Mouse (Mus musculus) heart, adult 2 months (tissue): ENCODE data around the gene Ces1e. TPM values are rescaled to one million over a fixed set of nuclear protein-coding genes. Genes with fewer than 3 reads are reported as not detected.

ENCODE experiments used
- DNase-seq, 2 experiments: peaks; one replicate each; pipeline ENCODE4 v3.0.0; 2021
- H3K27ac ChIP-seq: fragments of 200-600 bp; 2 replicates; pipeline ENCODE4 v1.8.1; 2022
- H3K27me3 ChIP-seq: fragments of 200-500 bp; 2 replicates; pipeline ENCODE4 v1.6.1; 2012; ENCODE audit warnings: mild to moderate bottlenecking, low read length, inconsistent platforms, mixed read lengths; ENCODE audit not compliant: control insufficient read depth, insufficient read depth
- H3K36me3 ChIP-seq: fragments of 200-500 bp; 2 replicates; pipeline ENCODE4 v1.6.1; 2012; ENCODE audit warnings: low read length, inconsistent platforms; ENCODE audit not compliant: control insufficient read depth, insufficient read depth
- H3K4me1 ChIP-seq: fragments of 200-500 bp; 2 replicates; pipeline ENCODE4 v1.6.1; 2011; ENCODE audit warnings: low read length; ENCODE audit not compliant: control insufficient read depth, insufficient read depth
- H3K4me3 ChIP-seq: fragments of 200-600 bp; 2 replicates; pipeline ENCODE4 v1.8.1; 2022
- H3K79me2 ChIP-seq: fragments of 200-500 bp; replicated peaks from 2 replicates; pipeline ENCODE4 v1.6.1; 2012; ENCODE audit warnings: mild to moderate bottlenecking, inconsistent platforms, low read length, moderate library complexity, mixed read lengths; ENCODE audit not compliant: control insufficient read depth, insufficient read depth
- H3K9ac ChIP-seq: fragments of 200-500 bp; 2 replicates; pipeline ENCODE4 v1.6.1; 2012; ENCODE audit warnings: low read depth, mild to moderate bottlenecking, control low read depth, inconsistent platforms, low read length, mixed read lengths
- CTCF ChIP-seq: fragments of 200-600 bp; IDR thresholded peaks from 2 replicates; pipeline ENCODE4 v1.8.1; 2022; ENCODE audit warnings: antibody characterized with exemption, mild to moderate bottlenecking, moderate library complexity
- EP300 ChIP-seq: fragments of 200-500 bp; IDR thresholded peaks from 2 replicates; pipeline ENCODE4 v1.6.1; 2011; ENCODE audit warnings: low read depth, low read length, control low read depth; ENCODE audit not compliant: insufficient read depth
- POLR2A ChIP-seq: fragments of 200-500 bp; IDR thresholded peaks from 2 replicates; pipeline ENCODE4 v1.6.1; 2011; ENCODE audit warnings: mild to moderate bottlenecking, low read depth, low read length, control low read depth; ENCODE audit not compliant: insufficient read depth
- WGBS: fragments of 180-500 bp; shearing (Covaris S2); methylation state at CpG from one replicate; pipeline ENCODE4 v1.1.7; 2018; 5-methylcytosine and 5-hydroxymethylcytosine counted together
- intact Hi-C: fragments of 180-260 bp; cut with DNase I; formaldehyde crosslinking; loops from one replicate; pipeline ENCODE4 v1.15.1; 2025
- long read RNA-seq: library from polyadenylated mRNA; stranded (forward); transcript quantifications from one replicate; pipeline ENCODE4 v2.0.0, GENCODE M21; 2021
- polyA plus RNA-seq: library from polyadenylated mRNA; depleted of rRNA; stranded (reverse); fragments of >200 nt; gene quantifications from 2 replicates; pipeline ENCODE4 v1.2.3, GENCODE M21; 2012; rRNA removed
- total RNA-seq, 2 experiments: library from RNA; stranded (reverse); gene quantifications; 2 replicates each; pipeline ENCODE4 v1.2.3; 2021

Gene Ces1e
- total RNA-seq: 1 to 10 TPM in 1 of 2 experiments, under 1 TPM in 1; 0.50 to 1.1 TPM
- 0.84 and 1.8 TPM in 2 replicates for polyA plus RNA-seq
- long read RNA-seq: 0 reads

DNA sequence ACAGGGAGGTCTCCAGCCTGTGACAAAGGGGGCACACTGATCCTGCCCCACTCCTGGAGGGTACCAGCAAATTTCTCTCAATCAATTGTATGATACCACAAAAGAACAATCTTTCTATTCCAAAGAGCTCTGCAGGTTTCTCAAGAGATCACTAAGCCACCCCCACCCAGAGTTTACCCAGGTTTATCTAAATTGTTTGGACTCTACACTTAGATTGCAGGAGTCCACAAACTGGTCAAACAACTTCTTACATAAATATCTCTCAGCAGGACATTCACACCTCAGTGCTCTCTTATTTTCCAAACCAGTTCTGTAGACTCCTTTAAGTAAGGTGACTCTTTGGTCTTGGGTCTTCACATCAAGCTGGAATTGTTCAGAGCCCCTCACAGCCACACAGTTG lies at the start of gene Ces1e:
Ces1e (minus strand) TSS at position 174 of the 400 bp plus-strand sequence.
- no peak for TF ChIP-seq CTCF
- TF ChIP-seq EP300: no peak
- no peak for TF ChIP-seq POLR2A
- Histone ChIP-seq H3K4me1 (no peaks in the 10 kb centered on the region), H3K79me2 (no peaks in the 10 kb centered on the region), H3K9ac (no peak within 1 kb of the TSS), H3K4me3 (no peak within 1 kb of the TSS), H3K27ac (no peak within 1 kb of the TSS), H3K27me3 (no peaks in the 10 kb centered on the region), H3K36me3 (no peaks in the 10 kb centered on the region)
- DNase-seq: no peak
- intact Hi-C loops: no loop called here

DNA sequence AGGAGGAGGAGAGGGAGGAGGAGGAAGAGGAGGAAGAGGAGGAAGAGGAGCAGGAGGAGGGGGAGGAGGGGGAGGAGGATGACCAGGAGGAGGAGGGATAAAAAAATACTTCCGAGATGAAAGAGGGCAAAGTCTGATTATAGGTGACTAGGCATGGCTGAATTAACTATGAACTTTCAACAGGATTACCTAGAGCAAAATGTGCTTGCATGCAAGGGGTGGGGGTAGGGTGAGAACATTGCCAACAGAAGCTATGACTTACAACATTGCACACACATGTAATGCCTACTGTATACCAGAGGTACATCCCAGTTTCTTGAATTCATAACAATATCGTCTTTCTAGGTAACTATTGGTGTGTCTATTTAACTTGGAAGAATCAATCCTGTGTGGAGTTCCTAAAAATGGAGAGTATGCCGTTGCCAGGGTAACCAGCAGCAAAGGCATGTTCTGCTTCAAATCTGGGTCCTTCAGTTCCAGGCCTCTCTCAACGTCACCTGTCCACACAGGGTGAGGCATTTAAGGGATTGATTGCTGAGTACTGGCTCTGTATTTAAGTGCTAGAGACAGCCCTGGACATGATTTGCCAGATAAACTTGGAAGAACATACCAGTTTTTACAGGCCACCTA lies 48.9 kb upstream of the Ces1e start:
- H3K27ac ChIP-seq: no peak overlapping the region
- TF ChIP-seq EP300 (no peak), CTCF (no peak), POLR2A (no peak)
- H3K36me3 ChIP-seq: no peaks in the 10 kb centered on the region
- no peaks in the 10 kb centered on the region for H3K27me3 ChIP-seq
- DNase-seq: no peak
- no peaks in the 10 kb centered on the region for H3K4me1 ChIP-seq
- no peak overlapping the region for H3K4me3 ChIP-seq
- 73% methylated on average over 4 of the region's 4 CpGs for WGBS
- H3K9ac ChIP-seq: no peak overlapping the region
- H3K79me2 ChIP-seq: no peaks in the 10 kb centered on the region
- intact Hi-C loops: no loop called here

- Histone ChIP-seq H3K4me3 (no peak overlapping the region), H3K27me3 (no peaks in the 10 kb centered on the region), H3K36me3 (no peaks in the 10 kb centered on the region), H3K27ac (no peak overlapping the region), H3K79me2 (no peaks in the 10 kb centered on the region), H3K4me1 (no peaks in the 10 kb centered on the region; the same call in 1 of the 2 replicates), H3K9ac (no peak overlapping the region)
- WGBS: 79% methylated on average over 4 of the region's 4 CpGs
- DNase-seq: no peak
- intact Hi-C loops: no loop called here
- TF ChIP-seq CTCF: no peak
- no peak for TF ChIP-seq EP300
- TF ChIP-seq POLR2A: no peak
Measured at GRCm38 (mm10) chr8:93274609-93275008, 45.2 kb upstream of the Ces1e start.

DNA sequence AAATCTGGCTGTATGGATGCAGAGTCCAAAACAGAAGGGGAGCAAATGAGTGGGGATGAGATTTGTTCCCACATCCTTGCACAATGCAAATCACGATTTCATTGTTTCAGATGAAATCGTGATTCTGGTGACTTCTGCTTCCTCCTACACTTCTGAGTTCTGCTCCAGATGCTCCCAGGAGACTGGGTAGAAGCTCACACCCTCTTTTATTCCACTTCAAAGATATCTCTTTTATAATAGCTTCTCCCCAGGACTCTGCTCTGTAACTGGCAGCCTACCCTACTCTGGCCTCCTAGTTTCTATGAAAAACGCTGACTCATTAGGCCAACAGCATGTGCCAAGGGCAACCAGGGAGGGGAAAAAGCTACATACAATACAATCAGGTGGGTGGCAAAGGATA lies 43.9 kb upstream of the Ces1e start:
- no peak overlapping the region for H3K9ac ChIP-seq
- TF ChIP-seq CTCF: no peak
- TF ChIP-seq EP300: no peak
- TF ChIP-seq POLR2A: no peak
- no peak for DNase-seq
- H3K36me3 ChIP-seq: no peaks in the 10 kb centered on the region
- H3K4me3 ChIP-seq: no peak overlapping the region
- intact Hi-C loops: no loop called here
- H3K4me1 ChIP-seq: no peaks in the 10 kb centered on the region; the same call in 1 of the 2 replicates
- no peaks in the 10 kb centered on the region for H3K79me2 ChIP-seq
- H3K27me3 ChIP-seq: no peaks in the 10 kb centered on the region
- H3K27ac ChIP-seq: no peak overlapping the region
- 67% methylated on average over 3 of the region's 3 CpGs for WGBS

GRCm38 (mm10) chr8:93272686-93273085 lies 43.3 kb upstream of the Ces1e start:
- intact Hi-C loops: no loop called here
- Histone ChIP-seq H3K4me1 (no peaks in the 10 kb centered on the region; the same call in 1 of the 2 replicates), H3K79me2 (no peaks in the 10 kb centered on the region), H3K9ac (no peak overlapping the region), H3K27me3 (no peaks in the 10 kb centered on the region), H3K4me3 (no peak overlapping the region), H3K36me3 (no peaks in the 10 kb centered on the region), H3K27ac (no peak overlapping the region)
- 49% methylated on average over 4 of the region's 4 CpGs for WGBS
- DNase-seq: peak; percentile 29 to 46
- TF ChIP-seq POLR2A (no peak), EP300 (no peak), CTCF (no peak)

- H3K4me1 ChIP-seq: no peaks in the 10 kb centered on the region
- WGBS: 34% methylated on average over 2 of the region's 2 CpGs
- no peak overlapping the region for H3K4me3 ChIP-seq
- no peak for DNase-seq
- H3K36me3 ChIP-seq: no peaks in the 10 kb centered on the region
- TF ChIP-seq EP300 (no peak), CTCF (no peak), POLR2A (no peak)
- no peaks in the 10 kb centered on the region for H3K79me2 ChIP-seq
- intact Hi-C loops: no loop called here
- no peaks in the 10 kb centered on the region for H3K27me3 ChIP-seq
- no peak overlapping the region for H3K27ac ChIP-seq
- H3K9ac ChIP-seq: no peak overlapping the region
Measured at GRCm38 (mm10) chr8:93261436-93261835, 32.0 kb upstream of the Ces1e start.
